Mouse (Mus musculus) myocyte (in vitro differentiated cells): Measurements from ENCODE around the gene Nkd2.

Source experiments
- CEBPB ChIP-seq: IDR thresholded peaks from 2 replicates; pipeline ENCODE4 v1.6.1; 2011; ENCODE audit warnings: mild to moderate bottlenecking, moderate library complexity; ENCODE audit not compliant: poor library complexity, insufficient read depth, severe bottlenecking
- E2F4 ChIP-seq: IDR thresholded peaks from one replicate; pipeline ENCODE4 v1.6.1; 2011; ENCODE audit warnings: mild to moderate bottlenecking, control low read depth, moderate library complexity; ENCODE audit not compliant: insufficient read depth
- MAX ChIP-seq: IDR thresholded peaks from one replicate; pipeline ENCODE4 v1.6.1; 2011; ENCODE audit warnings: low read depth, mild to moderate bottlenecking, control low read depth
- MYOD1 ChIP-seq, 3 experiments: IDR thresholded peaks; one replicate each; pipeline ENCODE4 v1.6.1; 2011; ENCODE audit warnings: control low read depth in 2 of 3, low read depth in 2 of 3, mild to moderate bottlenecking in 2 of 3, moderate library complexity in 1 of 3; ENCODE audit not compliant: insufficient read length in 2 of 3, control insufficient read depth in 1 of 3
- MYOG ChIP-seq, 3 experiments: IDR thresholded peaks; one replicate each; pipeline ENCODE4 v1.6.1; 2011; ENCODE audit warnings: control low read depth in 2 of 3, low read depth in 2 of 3, mild to moderate bottlenecking in 2 of 3; ENCODE audit not compliant: insufficient read length in 2 of 3, control insufficient read depth in 1 of 3, insufficient read depth in 1 of 3
- POLR2A ChIP-seq: IDR thresholded peaks from one replicate; pipeline ENCODE4 v1.6.1; 2011; ENCODE audit warnings: low read depth, mild to moderate bottlenecking, control low read depth, moderate library complexity; ENCODE audit not compliant: insufficient read length
- POLR2AphosphoS2 ChIP-seq: IDR thresholded peaks from one replicate; pipeline ENCODE4 v1.6.1; 2011; ENCODE audit warnings: low read depth, control low read depth; ENCODE audit not compliant: insufficient read length
- REST ChIP-seq: IDR thresholded peaks from one replicate; pipeline ENCODE4 v1.6.1; 2011; ENCODE audit warnings: mild to moderate bottlenecking, control low read depth, moderate library complexity; ENCODE audit not compliant: insufficient read depth, insufficient read length
- SRF ChIP-seq: IDR thresholded peaks from one replicate; pipeline ENCODE4 v1.6.1; 2011; ENCODE audit warnings: low read depth; ENCODE audit not compliant: control insufficient read depth, insufficient read length
- TCF12 ChIP-seq: IDR thresholded peaks from one replicate; pipeline ENCODE4 v1.6.1; 2011; ENCODE audit warnings: mild to moderate bottlenecking, control low read depth; ENCODE audit not compliant: poor library complexity, insufficient read depth, severe bottlenecking
- USF1 ChIP-seq: IDR thresholded peaks from one replicate; pipeline ENCODE4 v1.6.1; 2011; ENCODE audit warnings: low read depth, mild to moderate bottlenecking, control low read depth, moderate library complexity

DNA sequence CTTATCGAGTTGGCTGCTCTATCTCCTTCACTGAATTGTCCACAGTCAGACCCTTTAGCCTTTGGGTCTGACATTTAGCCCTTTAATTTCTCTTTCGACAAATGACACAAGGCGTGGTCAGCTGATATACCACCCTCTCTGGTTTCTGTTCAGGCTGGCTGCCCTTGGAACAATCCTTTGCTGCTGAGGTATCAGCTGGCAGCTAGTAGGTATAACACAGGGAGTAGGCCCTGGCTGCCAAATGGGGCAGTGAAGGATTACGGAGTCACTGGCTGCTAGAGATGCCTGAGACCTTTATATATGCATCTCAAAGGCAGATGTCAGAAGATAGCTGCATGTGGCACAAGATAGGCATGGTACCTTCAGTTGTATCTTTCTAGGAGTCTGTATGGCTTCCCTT lies 71.6 kb downstream of the Nkd2 start:
- TF ChIP-seq POLR2AphosphoS2 (no peak), POLR2A (no peak), MYOG (IDR thresholded peaks at IDR 0.05; ENCODE audit: control insufficient read depth in 1 of 3, insufficient read depth in 1 of 3, insufficient read length in 2 of 3, low read depth in 2 of 3) (no peak), USF1 (no peak), MAX (no peak), TCF12 (no peak), E2F4 (no peak), CEBPB (no peak), REST (no peak), MYOD1 (IDR thresholded peaks at IDR 0.05; ENCODE audit: control insufficient read depth in 1 of 3, insufficient read length in 2 of 3, low read depth in 2 of 3) (no peak), SRF (no peak)
